Mouse (Mus musculus): ENCODE results near the gene Dusp5. TPM values are rescaled to one million over a fixed set of nuclear protein-coding genes. Genes with fewer than 3 reads are reported as not detected.

Gene Dusp5
- total RNA-seq (2014; rRNA removed; ENCODE audit: low replicate concordance) (15.9 and 20.8 TPM in 2 replicates), polyA plus RNA-seq (2015; fragmentation: Nextera tagmentation; extraction: Ambion mirVana) (8.0 and 9.6 TPM in 2 replicates)

GRCm38 (mm10) chr19:53528752-53529454, at the start of gene Dusp5:
TSS of gene Dusp5 (plus strand) at chr19:53529109.
- Histone ChIP-seq H3K9ac (replicated peaks; ENCODE audit: low read depth, low read length) (peak within 1 kb of the TSS; percentile 71), H3K4me1 (ENCODE audit: control insufficient read depth, insufficient read depth) (peaks cover 32% of the 10 kb centered on the region), H3K4me3 (ENCODE audit: low read depth, low read length) (peak within 1 kb of the TSS; percentile 71), H3K27me3 (ENCODE audit: control insufficient read depth, insufficient read depth, low read length) (no peaks in the 10 kb centered on the region), H3K9me3 (replicated peaks; ENCODE audit: control insufficient read depth, low read length) (no peaks in the 10 kb centered on the region), H3K4me2 (ENCODE audit: low read depth, low read length) (peak within 1 kb of the TSS; percentile 86), H3K27ac (ENCODE audit: low read depth) (peak within 1 kb of the TSS; percentile 75), H3K36me3 (replicated peaks; ENCODE audit: control insufficient read depth, insufficient read depth, low read length) (peaks cover 5% of the 10 kb centered on the region; the same call in 1 of the 2 replicates)
- peak; percentile 93 for DNase-seq (ENCODE audit: low spot score)
- ATAC-seq (ENCODE audit: insufficient read depth, low read depth), result peak; percentile 95
- WGBS, result under 1% methylated on average over 79 of the region's 84 CpGs
- TF ChIP-seq CTCF (IDR thresholded peaks at IDR 0.05; ENCODE audit: low read depth) (peak; percentile 23; the same call in 1 of the 2 replicates), EP300 (IDR thresholded peaks at IDR 0.05; ENCODE audit: low read depth) (no peak)

- no peak overlapping the region for H3K9ac ChIP-seq (replicated peaks; ENCODE audit: low read depth, low read length)
- no peaks in the 10 kb centered on the region for H3K9me3 ChIP-seq (replicated peaks; ENCODE audit: control insufficient read depth, low read length)
- ATAC-seq (ENCODE audit: insufficient read depth, low read depth) (no peak), DNase-seq (ENCODE audit: low spot score) (peak; percentile 1)
- TF ChIP-seq CTCF (IDR thresholded peaks at IDR 0.05; ENCODE audit: low read depth), result no peak
- no peak for TF ChIP-seq EP300 (IDR thresholded peaks at IDR 0.05; ENCODE audit: low read depth)
- H3K27me3 ChIP-seq (ENCODE audit: control insufficient read depth, insufficient read depth, low read length), result no peaks in the 10 kb centered on the region
- no peak overlapping the region for H3K4me3 ChIP-seq (ENCODE audit: low read depth, low read length)
- H3K4me2 ChIP-seq (ENCODE audit: low read depth, low read length), result no peak overlapping the region
- no peak overlapping the region for H3K27ac ChIP-seq (ENCODE audit: low read depth)
- peaks cover 14% of the 10 kb centered on the region for H3K4me1 ChIP-seq (ENCODE audit: control insufficient read depth, insufficient read depth)
- H3K36me3 ChIP-seq (replicated peaks; ENCODE audit: control insufficient read depth, insufficient read depth, low read length), result no peaks in the 10 kb centered on the region
- 81% methylated on average over 8 of the region's 8 CpGs for WGBS
Observed at GRCm38 (mm10) chr19:53479590-53479989, 49.3 kb upstream of the Dusp5 start.

GRCm38 (mm10) chr19:53482093-53482492, 46.8 kb upstream of the Dusp5 start:
- Histone ChIP-seq H3K4me3 (ENCODE audit: low read depth, low read length) (no peak overlapping the region), H3K27me3 (ENCODE audit: control insufficient read depth, insufficient read depth, low read length) (no peaks in the 10 kb centered on the region), H3K9me3 (replicated peaks; ENCODE audit: control insufficient read depth, low read length) (no peaks in the 10 kb centered on the region), H3K4me2 (ENCODE audit: low read depth, low read length) (no peak overlapping the region), H3K36me3 (replicated peaks; ENCODE audit: control insufficient read depth, insufficient read depth, low read length) (no peaks in the 10 kb centered on the region), H3K9ac (replicated peaks; ENCODE audit: low read depth, low read length) (no peak overlapping the region), H3K4me1 (ENCODE audit: control insufficient read depth, insufficient read depth) (peaks cover 19% of the 10 kb centered on the region), H3K27ac (ENCODE audit: low read depth) (no peak overlapping the region)
- WGBS, result 62% methylated on average over 6 of the region's 6 CpGs
- no peak for TF ChIP-seq CTCF (IDR thresholded peaks at IDR 0.05; ENCODE audit: low read depth)
- TF ChIP-seq EP300 (IDR thresholded peaks at IDR 0.05; ENCODE audit: low read depth), result no peak
- peak; percentile 9 for DNase-seq (ENCODE audit: low spot score)
- no peak for ATAC-seq (ENCODE audit: insufficient read depth, low read depth)

- Histone ChIP-seq H3K36me3 (replicated peaks; ENCODE audit: control insufficient read depth, insufficient read depth, low read length) (no peaks in the 10 kb centered on the region), H3K4me3 (ENCODE audit: low read depth, low read length) (no peak overlapping the region), H3K4me2 (ENCODE audit: low read depth, low read length) (no peak overlapping the region), H3K9me3 (replicated peaks; ENCODE audit: control insufficient read depth, low read length) (no peaks in the 10 kb centered on the region), H3K27ac (ENCODE audit: low read depth) (no peak overlapping the region), H3K4me1 (ENCODE audit: control insufficient read depth, insufficient read depth) (peaks cover 19% of the 10 kb centered on the region), H3K9ac (replicated peaks; ENCODE audit: low read depth, low read length) (no peak overlapping the region), H3K27me3 (ENCODE audit: control insufficient read depth, insufficient read depth, low read length) (no peaks in the 10 kb centered on the region)
- TF ChIP-seq CTCF (IDR thresholded peaks at IDR 0.05; ENCODE audit: low read depth) (no peak), EP300 (IDR thresholded peaks at IDR 0.05; ENCODE audit: low read depth) (no peak)
- peak; percentile 60 for ATAC-seq (ENCODE audit: insufficient read depth, low read depth)
- peak; percentile 43 for DNase-seq (ENCODE audit: low spot score)
- WGBS, result 39% methylated on average over 5 of the region's 5 CpGs
Observed at GRCm38 (mm10) chr19:53482527-53482926, 46.4 kb upstream of the Dusp5 start.

- peak; percentile 4 for DNase-seq (ENCODE audit: low spot score)
- no peak for ATAC-seq (ENCODE audit: insufficient read depth, low read depth)
- Histone ChIP-seq H3K4me2 (ENCODE audit: low read depth, low read length) (no peak overlapping the region), H3K9ac (replicated peaks; ENCODE audit: low read depth, low read length) (no peak overlapping the region), H3K36me3 (replicated peaks; ENCODE audit: control insufficient read depth, insufficient read depth, low read length) (no peaks in the 10 kb centered on the region), H3K4me1 (ENCODE audit: control insufficient read depth, insufficient read depth) (peaks cover 19% of the 10 kb centered on the region), H3K27ac (ENCODE audit: low read depth) (no peak overlapping the region), H3K9me3 (replicated peaks; ENCODE audit: control insufficient read depth, low read length) (no peaks in the 10 kb centered on the region), H3K4me3 (ENCODE audit: low read depth, low read length) (no peak overlapping the region), H3K27me3 (ENCODE audit: control insufficient read depth, insufficient read depth, low read length) (no peaks in the 10 kb centered on the region)
- no peak for TF ChIP-seq CTCF (IDR thresholded peaks at IDR 0.05; ENCODE audit: low read depth)
- no peak for TF ChIP-seq EP300 (IDR thresholded peaks at IDR 0.05; ENCODE audit: low read depth)
- 79% methylated on average over 8 of the region's 8 CpGs for WGBS
Observed at GRCm38 (mm10) chr19:53483984-53484383, 44.9 kb upstream of the Dusp5 start.

Measured in heart, postnatal 0 days (tissue).